Mouse (Mus musculus) adrenal gland, adult 2 months (tissue): ENCODE measurements around the gene Ctdspl2. TPM values are rescaled to one million over a fixed set of nuclear protein-coding genes. Genes with fewer than 3 reads are reported as not detected.
"Not testable (repeated sequence)": the region's sequence is repeated elsewhere in the genome, so short reads cannot be mapped to it uniquely, and the experiment has no call there.

Experiments
- DNase-seq: peaks from one replicate; pipeline ENCODE4 v3.0.0; 2021
- long read RNA-seq: library from polyadenylated mRNA; stranded (forward); transcript quantifications from one replicate; pipeline ENCODE4 v2.0.0, GENCODE M21; 2021
- polyA plus RNA-seq: library from polyadenylated mRNA; depleted of rRNA; stranded (reverse); fragments of >200 nt; gene quantifications from 2 replicates; pipeline ENCODE4 v1.2.3, GENCODE M21; 2012; rRNA removed
- total RNA-seq, 2 experiments: library from RNA; stranded (reverse); gene quantifications; 2 replicates each; pipeline ENCODE4 v1.2.3; 2021

The Ctdspl2 gene
- total RNA-seq (10 to 100 TPM; 24.8 to 30.8 TPM), polyA plus RNA-seq (0.81 and 0.98 TPM in 2 replicates)
- long read RNA-seq, full-length matches to known transcripts = 4 of 6 reads
- long read RNA-seq, partial matches to known transcripts = 0 of 6 reads
- long read RNA-seq, other reads (novel, unspliced or antisense) = 2 of 6 reads

DNA sequence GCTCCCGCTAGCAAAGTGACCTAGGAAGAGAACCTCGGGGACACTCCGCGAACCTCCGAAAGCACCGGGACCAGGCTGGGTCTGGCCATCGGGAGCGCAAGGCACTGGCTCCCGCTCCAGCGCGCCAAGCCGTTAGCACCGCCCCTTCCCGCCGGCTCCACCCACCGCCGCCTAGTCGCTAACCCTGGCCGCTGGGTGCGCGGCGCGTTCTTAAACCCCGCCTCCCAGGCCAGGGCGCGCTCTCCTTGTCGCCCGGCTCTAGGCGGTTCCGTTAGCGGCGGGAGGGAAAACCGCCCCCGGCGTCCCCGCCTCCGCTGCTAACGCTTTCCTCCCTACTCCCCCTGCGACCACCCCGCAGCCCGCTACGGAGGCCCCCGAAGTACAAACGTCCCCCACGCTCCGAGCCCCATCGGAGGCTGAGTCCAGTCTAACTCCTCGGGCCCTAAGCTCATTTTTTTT lies at the start of gene Ctdspl2, which contains the start of gene Mageb3:
TSS of gene Ctdspl2 (plus strand) at position 237 of the 459 bp plus-strand sequence.
TSS of gene Mageb3 (minus strand) at position 328 of the 459 bp plus-strand sequence.
- peak; percentile 99 for DNase-seq

DNA sequence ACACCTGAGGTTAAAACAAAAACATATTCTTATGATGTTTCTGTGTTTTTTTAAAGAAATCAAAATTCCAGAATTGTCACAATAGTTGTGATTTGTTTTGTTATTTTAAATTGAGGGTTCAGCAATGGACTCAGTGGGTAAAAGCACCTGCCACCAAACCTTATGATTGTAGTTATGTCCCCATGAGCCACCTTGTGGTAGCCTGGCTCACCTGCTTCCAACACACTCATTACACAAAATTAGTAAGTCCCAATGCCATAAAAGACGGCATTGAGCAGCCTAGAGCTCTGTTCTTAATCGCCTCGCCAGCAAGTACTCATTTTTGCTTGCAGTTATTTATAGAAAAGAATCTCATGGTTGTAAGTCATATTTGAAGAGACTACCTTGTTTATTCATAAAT lies 45.8 kb upstream of the Ctdspl2 start:
- no peak for DNase-seq

DNA sequence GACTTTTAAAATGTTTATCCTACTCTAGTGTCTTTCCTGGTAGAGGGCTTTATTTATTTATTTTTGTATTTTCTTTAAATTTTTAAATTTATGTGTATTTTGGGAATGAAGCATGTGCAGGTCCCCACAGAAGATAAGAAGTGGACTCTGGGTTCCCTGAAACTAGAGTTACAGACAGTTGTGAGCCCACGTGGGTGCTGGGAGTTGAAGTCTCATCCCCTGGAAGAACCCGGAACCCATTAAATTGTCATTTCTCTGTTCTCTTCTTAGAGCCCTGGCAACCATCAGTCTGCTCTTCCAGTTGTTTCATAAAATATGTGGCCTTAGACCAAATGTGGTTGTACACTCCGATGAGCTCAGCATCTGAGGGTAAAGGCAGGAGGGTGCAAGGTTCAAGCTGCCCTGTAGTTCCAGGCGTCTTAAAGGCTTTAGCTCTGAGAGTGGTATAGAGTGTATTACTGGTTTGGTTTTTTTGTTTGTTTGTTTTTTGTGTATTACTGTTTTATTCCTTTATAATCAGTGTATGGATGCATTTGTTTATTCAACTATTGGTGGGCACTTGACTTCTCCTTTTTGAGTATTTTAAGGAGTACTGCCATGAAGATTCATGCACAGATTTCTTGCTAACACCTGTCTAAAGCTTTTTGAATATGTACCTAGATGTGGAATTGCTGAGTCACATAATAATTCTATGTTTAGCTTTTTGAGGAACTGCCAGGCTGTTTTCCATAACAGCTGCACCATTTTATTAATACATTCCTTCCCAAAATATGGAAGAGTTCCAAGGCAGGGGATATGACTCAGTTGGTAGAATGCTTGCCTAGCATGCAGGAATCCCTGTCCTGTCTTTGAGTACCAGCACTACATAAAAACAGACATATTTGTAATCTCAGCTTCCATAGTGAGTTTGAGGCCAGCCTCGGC lies 39.5 kb upstream of the Ctdspl2 start:
- peak; percentile 6 for DNase-seq

DNA sequence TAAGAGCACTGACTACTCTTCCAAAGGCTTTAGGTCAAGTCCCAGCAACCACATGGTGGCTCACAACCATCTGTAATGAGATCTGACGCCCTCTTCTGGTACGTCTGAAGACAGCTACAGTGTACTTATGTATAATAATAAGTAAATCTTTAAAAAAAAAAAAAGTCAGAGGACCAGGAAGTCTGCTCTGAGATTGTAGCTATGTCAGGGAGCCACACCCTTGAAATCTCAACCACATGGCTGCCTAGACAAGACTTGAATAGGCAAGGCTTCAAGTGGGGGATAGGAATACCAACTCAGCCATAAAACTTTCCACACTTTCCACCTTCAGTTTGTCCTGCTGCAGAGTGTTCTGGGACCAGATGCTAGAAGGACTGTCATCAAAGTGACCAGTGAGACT lies 18.2 kb upstream of the Ctdspl2 start:
- DNase-seq = not testable (repeated sequence)

DNA sequence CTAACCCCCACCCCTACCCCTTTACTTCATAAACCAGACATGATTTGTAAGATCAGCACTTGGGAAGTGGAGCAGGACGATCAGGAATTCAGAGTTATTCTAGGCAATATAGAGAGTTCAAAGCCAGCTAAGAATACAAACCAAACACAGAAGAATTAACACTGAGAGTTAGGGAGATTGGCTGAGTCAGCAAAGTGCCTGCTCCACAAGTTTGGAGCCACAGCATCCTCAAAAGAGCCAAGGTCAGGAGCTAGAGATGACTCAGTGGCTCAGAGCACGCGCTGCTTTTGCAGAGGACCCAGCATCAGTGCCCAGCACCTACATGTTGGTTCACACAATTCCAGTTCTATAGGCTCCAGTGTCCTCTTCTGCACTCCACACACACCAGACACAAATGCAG lies 12.4 kb upstream of the Ctdspl2 start:
- no peak for DNase-seq

DNA sequence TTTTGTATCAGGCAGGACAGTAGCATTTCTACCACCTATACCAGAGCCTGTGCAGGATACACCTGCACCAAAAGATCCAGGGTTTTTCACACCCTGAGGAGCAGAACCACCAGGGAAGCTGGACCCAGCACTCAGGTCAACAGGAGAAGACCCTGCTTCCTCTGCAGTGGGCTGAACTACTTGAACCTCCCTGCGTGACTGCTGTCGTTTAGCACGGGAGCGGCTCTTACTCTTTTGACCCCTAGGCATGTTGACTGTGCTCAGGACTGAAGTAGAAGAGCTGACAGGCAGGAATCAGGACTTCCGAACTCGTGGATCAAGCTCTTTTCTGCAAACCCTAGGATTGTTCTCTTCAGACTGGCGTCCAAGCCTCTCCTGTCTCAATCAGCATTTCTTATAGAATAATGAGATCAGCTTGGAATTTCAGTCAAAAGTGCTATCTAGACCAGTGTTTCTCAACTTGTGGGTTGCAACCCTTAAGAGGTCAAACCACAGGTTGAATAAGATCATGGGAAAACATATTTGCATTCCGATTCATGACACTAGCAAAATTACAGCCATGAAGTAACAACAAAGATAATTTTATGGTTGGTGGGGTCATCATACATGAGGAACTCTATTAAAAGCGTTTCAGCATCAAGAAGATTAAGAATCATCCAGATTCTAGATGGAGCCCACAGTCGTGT lies 687 bp upstream of the Ctdspl2 start:
- no peak for DNase-seq

DNA sequence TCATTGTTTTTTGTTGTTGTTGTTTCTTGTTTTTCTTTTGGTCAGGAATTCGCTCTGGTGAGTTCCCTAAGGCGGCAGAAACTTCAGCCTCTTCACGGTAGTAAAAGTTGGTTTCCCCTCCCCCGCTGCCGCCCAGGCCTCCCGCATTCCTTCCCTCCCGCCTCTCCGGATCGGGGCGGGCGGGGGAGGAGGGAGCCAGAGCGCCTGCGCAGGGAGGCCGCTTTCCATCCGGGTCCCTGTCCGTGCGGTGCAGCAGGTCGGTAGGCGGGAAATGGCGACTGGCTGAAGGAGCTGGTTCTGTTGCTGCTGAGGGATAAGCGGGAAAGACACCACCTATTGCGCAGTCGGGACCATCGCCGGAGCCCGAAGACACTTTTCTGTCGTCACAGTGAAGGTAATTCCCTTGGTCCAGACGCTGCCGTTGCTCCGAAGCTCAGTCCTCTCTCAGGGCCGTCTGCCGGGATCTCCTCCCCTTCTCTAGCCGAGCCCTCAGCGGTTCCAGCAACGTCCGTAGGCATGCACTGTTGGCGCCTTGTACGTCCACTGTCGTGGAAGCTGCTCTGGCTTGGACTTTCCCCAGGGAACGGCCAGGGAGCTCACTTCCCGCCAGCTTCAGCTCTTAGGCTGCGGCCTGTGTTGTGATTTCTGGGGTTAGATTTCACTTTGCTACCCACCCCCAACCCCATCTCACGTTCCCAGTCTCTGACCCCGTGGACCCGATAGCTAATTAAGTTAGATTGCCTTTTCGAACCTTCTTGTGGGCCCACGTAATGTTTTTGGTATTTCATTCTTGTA lies 620 bp downstream of the Ctdspl2 start:
- peak; percentile 98 for DNase-seq

DNA sequence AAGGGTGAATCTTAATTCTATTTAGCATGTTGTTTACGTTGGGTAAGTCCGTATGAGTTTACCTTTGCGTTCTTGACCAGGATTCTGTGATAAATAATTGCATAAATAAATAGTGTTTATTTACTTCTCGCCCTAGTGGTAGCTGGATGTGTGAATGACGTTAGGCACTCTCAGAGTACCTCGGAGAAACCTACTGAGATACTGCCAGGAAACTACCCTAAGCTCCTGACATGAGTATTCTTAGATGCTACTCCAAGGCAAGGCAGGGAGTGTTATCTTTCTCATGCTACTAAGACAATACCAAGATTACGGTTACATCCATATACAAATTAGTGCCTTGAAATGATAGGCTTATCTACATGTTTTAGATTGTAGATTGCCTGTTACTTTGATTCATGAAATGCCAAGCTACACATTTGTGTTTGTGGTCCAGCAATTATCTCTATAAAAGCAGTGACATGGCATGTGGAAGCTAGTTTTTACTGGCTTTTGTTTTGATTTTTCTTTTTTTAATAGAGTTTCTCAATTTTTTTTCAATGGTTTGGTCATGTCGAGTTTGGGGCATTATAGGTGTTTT lies 1.5 kb downstream of the Ctdspl2 start:
- no peak for DNase-seq

DNA sequence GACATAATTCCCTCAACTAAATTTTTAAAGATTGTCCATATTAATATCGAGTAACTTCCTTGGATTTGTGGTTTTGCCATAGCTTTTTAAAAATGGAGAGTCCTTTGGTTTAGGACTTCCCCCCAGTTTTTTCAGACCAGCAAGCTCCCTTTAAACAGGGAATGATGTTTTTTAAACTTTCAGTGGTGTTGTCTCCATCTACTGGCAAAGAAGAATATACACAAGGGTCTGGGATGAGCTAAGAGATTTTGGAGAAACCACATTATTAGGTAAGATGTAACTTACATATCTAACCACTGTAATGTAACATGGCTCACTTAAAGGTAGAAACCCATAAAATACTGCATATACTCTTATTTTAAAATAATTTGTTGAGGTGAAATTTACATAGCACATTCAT lies 39.9 kb downstream of the Ctdspl2 start:
- DNase-seq = no peak

DNA sequence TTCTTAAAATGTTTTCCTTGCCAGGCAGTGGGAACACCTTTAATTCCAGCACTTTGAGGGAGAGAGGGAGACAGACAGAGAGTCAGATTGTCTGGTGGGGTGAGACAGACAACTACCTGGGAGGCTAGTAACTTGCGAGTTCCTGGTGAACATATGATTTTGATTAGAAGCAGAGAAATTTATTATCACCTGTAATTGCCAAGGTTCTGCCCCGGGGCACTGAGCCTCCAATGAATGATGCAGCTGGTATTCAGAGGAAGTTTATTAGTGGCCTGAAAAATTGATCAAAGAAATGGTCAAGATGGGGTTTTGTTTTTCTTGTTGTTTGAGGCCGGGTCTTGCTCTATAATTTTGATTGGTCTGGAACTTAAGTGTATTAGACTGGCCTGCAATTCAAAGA lies 53.0 kb downstream of the Ctdspl2 start:
- DNase-seq = no peak

DNA sequence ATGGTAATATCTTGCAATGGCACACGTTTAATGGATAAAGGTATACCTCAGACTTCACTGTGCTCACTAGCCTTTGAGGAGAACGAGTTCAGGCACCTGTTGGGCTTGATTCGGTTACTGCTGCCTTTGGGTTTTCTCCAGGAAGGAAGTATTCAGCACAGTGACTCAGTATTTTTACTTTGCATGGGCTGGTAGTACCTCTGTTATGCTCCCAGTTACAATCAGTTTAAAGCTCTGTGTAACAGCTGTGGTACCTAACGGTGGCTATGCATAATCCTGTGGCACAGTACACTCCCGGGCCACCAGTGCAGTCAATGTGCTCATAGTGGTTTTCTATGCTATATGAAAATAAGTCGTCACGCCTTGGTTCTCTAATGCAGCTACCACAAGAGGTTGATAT lies 55.6 kb downstream of the Ctdspl2 start:
- DNase-seq = no peak

DNA sequence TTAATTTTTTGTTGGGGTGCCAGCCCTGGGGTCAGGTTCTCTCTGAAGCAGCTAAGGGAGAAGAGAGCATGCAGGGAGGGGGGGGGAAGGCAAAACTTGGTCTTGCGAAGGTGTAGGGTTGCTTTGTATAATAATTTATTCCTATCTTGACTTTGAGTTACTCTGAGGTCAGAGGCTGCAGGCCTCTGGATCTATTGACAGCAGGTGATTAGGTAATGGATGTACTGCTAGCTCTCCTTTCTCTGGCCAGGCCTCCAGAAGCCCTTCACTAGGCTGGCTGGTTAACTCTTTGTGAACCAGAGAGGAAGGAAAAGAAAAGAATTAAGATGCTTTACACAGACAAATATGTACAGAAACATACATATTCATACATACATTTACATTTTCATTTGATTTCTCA lies 62.9 kb downstream of the Ctdspl2 start:
- no peak for DNase-seq

DNA sequence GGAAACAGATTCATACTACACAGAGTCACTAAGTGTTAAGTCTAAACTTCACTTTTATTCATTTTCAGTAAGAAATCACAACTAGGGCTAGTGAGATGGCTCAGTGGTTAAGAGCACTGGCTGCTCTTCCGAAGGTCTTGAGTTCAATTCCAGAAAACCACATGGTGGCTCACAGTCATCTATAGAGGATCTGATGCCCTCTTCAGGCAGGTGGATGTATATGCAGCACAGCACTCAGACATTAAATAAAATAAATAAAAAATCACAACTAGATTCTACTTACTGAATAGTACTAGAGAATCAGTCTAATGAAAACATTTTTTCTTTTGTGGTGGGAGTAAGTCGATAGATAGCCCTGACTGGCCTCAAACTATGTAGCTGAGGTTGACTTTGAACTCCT lies 66.5 kb downstream of the Ctdspl2 start:
- no peak for DNase-seq

DNA sequence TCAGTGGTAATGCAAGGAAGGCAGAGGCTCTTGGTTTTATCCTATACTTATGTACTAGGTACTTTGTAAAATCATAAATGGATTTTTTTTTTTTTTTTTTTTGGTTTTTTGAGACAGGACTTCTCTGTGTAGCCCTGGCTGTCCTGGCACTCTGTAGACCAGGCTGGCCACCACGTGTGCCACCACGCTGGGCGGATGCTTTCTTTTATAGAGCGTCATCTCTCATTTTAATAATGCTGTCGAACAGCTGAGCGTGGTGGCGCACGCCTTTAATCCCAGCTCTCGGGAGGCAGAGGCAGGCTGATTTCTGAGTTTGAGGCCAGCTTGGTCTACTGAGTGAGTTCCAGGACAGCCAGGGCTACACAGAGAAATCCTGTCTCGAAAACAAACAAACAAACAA lies 71.3 kb downstream of the Ctdspl2 start:
- not testable (repeated sequence) for DNase-seq

DNA sequence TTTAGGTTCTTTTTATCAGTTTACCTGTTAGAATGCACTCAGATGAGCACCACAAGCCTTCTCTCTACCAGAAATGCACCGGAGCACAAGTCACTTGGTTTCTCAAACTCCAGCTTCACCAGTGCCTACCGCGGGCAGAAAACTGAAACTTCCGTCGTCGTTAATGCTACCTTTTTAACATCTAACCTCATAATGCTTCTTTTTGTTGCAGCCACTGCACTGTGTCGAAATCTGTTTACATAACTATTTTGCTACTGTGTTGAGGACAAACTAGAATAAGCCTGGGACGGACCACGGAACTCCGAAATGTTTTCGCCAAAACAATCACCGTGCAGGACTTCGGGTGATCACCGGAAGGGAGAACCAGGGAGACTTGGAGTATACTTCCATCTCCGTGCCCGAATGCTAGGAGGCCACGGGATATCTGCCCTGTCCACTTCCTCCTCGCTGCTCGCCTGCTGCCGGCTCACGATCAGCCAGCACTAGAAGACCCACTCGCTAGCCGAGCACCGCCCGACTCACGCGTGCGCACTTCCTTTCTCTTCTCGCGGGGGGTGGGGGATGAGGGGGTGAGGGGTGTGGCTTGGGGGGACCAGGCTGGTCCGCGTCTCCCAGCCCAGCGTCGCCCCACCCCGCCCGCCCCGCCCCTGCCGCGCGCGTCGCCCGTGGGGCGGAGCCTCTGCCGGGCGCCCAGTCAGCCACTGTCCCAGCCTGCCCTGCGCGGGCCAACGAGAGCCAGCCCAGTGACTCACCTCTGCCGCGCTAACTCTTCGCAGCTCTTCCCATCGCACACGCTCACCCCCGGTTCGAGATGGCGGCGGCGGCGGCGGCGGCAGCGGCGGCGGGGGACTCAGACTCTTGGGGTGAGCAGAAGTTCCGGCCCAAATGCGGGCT lies 72.3 kb downstream of the Ctdspl2 start, which contains the start of gene Eif3j1:
TSS of gene Eif3j1 (plus strand) at position 685 of the 894 bp plus-strand sequence.
- DNase-seq = peak; percentile 96

DNA sequence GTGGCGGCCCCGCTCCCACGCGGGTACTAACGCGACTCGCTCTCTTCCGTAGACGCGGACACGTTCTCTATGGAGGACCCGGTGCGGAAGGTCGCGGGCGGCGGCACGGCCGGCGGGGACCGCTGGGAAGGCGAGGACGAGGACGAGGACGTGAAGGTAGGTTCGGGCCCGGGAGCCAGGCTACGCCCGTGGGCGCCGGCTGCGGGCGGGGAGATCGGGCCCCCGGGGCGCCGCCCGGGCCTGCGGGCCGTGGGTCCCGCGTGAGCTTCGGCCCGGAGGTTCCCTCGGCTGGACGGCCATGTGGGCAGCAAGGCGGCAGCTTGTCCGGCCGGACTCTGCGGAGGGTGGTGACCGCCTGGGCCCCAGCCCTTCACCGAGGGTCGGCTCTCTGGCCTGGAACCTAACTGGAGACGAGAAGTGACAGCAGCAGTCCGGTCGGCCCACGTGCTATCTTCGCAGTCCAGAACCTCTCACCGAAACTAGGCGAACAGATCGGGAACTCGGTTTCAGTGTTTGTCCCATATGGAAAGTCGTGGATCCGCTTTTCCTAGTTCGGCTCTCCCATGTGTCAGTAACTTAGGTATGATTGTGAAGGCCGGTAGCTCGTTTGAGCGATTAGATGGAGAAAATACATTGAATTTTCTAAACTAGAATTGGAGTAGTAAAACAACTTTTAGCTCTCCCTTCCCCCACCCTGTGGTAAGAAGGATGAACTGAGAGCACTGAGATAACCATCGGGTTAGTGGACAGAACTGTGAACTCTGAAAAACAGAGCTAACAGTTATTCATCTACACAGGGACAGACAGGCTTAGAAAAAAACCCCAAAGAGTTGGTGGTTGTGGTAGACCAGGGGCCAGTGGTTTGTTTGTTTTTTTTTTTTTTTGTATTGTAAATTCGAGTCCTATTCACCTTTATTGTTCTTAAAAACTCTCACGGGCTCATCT lies 73.2 kb downstream of the Ctdspl2 start:
- peak; percentile 81 for DNase-seq

DNA sequence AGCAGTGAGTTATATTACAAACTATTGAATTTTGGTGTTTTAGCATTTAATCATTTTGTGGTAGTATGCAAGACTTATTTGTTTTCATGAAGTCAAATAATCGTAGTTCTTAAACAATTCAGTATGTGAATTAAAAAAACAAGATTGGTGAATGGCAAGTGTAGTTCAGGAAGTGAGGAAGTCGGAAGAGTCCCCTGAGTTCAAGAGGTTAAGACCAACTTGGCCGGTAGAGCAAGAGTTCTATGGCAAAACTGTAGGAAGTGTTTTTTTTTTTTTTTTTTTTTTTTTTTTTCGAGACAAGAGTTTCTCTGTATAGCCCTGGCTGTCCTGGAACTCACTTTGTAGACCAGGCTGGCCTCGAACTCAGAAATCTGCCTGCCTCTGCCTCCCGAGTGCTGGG lies 76.2 kb downstream of the Ctdspl2 start:
- no peak for DNase-seq

DNA sequence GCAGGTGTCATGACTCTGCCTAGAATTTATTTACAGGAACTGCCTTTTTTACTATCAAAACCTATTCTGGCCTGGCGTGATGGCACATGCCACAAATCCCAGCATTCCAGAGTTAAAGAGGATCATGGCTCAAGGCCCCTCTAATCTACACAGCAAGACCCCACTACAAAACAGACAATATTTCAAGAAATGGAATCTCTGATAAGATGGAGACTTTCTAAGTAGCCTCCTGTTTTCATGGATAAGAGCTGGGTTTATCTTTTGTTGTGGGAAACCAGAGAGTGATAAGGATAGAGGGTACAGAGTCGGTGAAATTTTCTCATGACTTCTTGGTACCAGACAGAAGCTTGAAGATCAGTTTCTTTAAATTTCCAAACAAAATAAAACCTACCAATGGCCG lies 80.3 kb downstream of the Ctdspl2 start:
- no peak for DNase-seq

DNA sequence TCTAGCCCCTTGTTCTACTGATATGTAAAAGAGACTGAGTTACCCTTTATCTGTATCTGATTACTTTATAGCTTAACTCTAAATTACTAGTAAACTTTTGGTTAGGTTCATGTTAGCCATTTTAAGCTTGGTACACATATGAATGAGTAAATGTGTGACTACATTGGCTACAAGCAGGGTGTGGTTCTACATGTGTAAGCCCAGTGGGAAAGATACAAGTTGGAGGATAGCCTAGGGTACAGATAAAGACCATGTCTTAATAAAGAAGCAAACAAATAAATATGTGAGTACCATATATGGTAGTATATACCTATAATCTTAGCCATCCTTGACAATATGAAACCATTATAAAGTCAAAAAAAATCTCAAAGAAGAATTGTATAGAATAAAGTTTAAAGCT lies 88.1 kb downstream of the Ctdspl2 start:
- DNase-seq = no peak
